Mouse (Mus musculus): ENCODE measurements around the gene Gm26657.
A peak's percentile ranks its signal among the peaks of the same experiment; 100 is the strongest.

Gene Gm26657

GRCm38 (mm10) chr4:56767861-56768284 lies 28.0 kb downstream of the Gm26657 start:
- DNase-seq, result peak; percentile 4

GRCm38 (mm10) chr4:56768913-56769312 lies 29.0 kb downstream of the Gm26657 start:
- DNase-seq, result peak; percentile 10

- no peak for DNase-seq
Observed at GRCm38 (mm10) chr4:56771065-56771464, 31.2 kb downstream of the Gm26657 start.

All from kidney, adult 18-20 months (tissue).